Mouse (Mus musculus) ZHBTc4 (cell line): Measurements from ENCODE around the gene Frk.
A peak's percentile ranks its signal among the peaks of the same experiment; 100 is the strongest.

ENCODE experiments used
- DNase-seq: peaks from one replicate; pipeline ENCODE4 v3.0.0-alpha.2; 2011; ENCODE audit warnings: low read depth, low spot score

Gene Frk

DNA sequence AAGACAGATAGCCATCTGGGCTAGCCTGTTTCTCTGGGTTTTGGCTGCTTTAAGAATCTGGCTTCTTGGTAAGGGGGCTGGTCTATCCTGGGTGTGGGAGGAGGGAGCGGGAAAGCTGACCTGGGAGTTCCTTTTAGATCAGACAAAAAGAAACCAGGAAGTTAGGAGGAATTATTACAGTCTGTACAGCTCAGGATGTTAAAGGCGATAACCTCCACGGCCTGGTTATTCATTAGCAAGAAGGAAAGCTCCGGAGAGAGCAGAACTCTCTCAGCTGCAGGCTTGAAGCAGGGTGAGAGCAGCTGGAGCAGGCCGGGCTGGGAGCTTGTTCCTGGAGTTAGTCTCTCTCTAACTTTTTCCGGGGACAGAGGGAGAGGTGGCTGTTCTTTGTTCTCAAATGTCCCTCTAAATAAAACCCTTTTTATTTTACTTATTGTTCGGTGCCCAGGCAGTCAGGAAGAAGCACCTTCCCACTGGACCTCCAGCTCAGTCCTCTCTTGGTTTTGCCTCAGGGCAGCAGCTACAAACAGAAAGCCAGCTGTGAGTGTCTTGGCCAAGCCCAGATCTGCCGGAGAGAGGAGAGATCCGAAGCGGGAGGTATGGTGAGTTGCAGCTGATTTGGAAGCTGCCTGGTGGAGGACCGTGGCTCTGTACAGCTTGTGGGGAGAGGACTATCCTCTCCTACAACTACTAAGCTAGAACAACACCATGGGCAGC is at the start of gene Frk:
Frk (plus strand) TSS at position 103 of the 717 bp plus-strand sequence.
- DNase-seq, result peak; percentile 44

DNA sequence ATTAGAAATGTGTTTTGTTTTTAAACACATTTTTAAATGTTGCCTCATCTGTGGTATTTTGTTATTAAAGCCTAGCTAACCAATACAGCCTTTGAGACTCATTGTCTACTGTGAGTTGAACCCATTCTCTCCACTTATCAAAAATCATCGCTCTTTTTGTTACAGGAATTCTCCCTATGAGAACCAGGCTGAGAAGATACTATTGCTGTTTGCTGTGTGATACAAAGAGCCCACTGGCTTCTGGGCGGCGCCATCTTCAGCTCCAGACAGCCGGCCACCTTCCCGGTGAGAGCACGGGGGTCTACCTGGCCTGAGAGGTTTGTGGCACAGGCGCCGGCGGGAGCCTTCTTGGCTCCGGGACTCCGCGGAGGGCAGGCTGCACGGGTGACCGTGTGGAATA is 49.0 kb upstream of the Frk start:
- DNase-seq, result peak; percentile 56

DNA sequence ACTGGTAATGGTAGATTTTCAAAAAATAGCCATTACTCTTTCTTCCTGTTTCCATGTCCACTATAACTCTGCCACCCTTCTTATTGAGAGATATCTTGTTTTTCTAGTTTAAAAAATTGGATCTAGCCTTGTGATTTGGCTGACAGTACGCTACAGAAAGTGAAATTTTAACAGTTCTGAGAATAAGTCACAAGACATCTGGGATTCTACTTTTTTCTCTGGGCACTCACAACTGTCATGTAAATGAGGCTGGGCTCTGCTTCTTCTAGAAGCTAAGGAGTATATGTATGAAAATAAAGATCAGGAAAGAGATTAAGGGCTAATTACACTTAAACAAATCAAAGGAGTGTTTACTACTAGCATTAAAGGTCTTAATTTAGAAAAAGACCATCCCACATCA is 33.7 kb upstream of the Frk start:
- DNase-seq, result no peak

DNA sequence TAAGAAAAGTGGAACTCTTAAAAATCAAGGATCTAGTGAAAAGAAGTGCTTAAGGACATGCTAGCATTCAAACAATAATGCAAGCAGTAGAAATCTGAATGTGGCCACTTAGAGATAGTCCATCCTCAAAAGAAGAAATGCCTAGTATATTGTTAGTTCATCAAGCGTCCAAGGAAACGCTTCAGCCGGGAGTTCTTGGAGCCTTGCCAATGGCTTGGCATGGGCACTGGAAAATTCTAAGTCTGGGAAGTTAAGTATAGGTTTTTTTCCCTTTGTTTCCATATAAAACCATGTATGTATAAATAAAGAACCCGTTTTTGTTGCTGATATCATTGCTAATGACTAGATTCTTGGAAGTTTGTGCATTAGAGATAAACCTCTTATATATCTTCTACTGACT is 21.7 kb upstream of the Frk start:
- DNase-seq, result no peak

DNA sequence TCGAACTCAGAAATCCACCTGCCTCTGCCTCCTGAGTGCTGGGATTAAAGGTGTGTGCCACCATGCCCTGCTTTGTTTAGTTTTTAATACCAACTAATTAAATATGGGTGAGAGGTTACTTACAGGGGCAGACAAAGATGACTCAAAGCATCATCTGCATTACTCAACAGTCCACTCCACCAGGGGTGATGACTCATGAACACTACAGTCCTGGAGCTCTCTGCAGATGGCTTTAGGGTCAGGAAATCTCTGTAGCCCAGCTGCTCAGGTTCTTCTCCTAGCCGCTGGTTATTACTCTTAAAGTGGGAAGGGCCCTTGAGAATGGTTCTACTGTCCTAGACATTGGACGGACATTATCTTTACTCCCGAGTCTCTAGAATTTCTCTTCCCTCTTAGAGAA is 18.9 kb upstream of the Frk start:
- no peak for DNase-seq

DNA sequence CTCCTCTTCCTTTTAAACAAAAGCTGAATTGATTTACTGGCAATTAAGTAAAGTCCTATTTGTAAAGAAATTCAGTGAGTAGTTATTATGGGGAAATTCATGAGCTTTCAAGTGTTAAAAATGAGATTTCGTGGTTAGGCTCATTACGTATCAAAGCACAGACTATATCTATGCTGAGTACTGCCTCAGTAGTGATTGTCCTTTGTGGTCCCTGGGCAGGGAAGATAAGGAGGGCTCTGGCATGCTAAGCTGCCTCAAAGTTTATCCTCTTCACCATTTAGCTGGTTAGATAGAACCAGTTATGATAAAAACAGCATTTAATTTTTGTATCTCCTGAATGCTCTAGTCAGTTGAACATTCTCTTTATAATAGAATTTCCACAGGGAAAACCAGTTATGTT is 14.2 kb upstream of the Frk start:
- DNase-seq, result no peak

DNA sequence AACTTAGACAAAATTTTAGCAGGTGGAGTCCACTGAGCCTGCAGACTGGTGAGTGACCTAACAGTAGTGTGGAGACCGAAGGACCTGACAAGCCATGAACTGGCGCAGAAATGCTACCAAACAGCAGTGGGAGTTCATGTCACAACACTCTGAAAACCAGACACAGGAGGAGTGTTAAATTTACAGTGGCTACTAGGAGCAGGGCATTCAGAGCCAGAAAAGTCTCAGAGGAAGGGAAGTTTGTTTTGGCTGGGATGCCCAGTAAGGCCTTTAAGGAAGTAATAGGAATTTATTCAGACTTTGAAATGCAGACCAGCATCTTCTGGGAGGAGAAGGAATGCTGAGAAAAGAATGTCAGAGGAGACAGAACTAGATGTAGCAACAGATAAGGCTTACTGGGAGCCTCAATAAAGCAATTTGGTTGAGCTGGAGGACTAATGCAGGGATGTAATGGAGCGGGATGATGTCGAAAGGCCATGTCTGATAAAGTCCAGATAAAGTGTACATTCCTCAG is 3.2 kb upstream of the Frk start:
- no peak for DNase-seq

DNA sequence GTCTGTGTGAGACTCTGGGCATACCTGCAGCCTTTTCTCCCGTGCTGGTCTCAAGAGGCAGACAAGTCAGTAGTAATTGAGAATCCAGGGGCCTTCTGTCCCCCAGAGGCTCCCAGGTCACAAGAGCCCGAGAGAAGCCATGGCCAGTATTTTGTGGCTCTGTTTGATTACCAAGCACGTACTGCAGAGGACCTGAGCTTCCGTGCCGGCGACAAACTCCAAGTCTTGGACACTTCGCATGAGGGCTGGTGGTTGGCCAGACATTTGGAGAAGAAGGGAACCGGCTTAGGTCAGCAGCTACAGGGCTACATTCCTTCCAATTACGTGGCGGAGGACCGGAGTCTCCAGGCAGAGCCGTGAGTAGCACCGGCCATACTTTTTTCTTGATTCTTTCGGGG is 814 bp downstream of the Frk start:
- peak; percentile 14 for DNase-seq

DNA sequence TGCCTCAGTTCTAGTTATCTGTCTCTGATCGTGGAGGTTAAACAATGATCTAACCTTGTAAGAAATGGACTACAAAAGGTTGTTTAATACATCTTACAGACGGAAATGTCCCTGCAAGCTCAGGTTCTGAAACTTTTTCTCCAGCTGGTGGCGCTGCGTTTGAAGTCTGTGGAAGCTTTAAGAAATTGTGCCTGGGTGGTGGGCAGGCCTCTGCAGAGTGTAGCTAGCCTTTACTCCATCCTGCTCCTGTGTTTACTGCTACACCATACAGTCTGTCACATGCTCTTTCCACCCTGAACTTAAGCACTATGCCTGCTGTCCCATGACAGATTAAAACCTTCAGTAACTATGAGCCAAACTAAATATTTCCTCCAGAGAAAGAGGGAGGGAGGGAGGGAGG is 1.9 kb downstream of the Frk start:
- peak; percentile 49 for DNase-seq

DNA sequence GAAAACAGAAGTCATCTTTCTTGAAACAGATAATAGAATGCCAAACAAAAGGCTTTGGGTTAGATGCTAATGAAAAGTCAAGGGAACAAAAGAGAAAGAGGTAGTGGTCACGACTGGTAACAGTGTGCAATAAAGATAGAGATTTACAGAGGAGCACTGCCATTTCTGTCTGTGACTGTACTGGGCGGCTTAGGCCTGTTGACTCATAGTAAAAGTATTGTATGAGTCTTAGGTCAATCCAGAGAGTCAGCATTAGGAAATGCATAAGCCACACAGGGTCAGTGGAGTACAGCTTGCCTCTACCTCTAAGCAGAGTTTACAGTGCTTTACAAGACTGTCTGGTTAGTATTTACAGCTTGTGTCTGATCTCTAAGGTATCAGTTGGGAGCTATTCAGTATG is 24.6 kb downstream of the Frk start:
- DNase-seq, result no peak

DNA sequence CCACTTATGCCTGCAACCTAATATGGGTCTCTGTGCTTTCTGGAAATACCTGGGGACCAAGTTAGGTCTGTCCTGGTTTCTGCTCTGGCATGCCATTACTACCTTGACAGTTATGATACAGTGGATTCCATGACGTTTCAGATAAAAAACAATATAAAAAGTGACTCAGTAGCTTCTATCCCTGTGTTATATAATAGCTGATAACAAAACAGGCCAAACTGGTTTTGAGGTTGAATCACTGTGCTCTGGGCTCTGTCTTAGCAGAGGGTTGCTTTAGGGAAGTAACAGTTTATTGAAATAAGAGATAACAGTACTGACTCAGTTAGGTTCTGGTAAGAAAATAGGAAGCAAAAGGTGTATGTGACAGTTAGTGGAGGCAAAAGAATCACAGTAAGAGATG is 25.4 kb downstream of the Frk start:
- DNase-seq, result no peak

DNA sequence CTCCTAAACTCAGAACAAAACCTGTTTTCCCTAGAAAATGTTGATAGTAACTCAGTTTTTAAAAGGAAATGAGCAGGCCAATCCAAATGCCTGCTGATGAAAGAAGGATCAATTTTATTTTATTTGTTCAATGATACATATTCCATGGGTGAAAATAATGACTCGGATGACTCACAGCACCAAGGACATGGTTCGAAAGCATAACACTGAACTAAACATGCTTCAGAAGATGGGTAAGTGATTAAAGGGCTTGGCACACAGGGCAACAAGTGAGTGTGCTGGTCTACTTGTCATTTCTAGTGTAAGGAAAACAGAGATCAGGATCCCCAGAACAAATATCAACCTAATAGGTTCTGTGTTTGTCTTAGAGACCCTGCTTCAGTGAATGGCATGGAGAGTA is 26.1 kb downstream of the Frk start:
- DNase-seq, result no peak

DNA sequence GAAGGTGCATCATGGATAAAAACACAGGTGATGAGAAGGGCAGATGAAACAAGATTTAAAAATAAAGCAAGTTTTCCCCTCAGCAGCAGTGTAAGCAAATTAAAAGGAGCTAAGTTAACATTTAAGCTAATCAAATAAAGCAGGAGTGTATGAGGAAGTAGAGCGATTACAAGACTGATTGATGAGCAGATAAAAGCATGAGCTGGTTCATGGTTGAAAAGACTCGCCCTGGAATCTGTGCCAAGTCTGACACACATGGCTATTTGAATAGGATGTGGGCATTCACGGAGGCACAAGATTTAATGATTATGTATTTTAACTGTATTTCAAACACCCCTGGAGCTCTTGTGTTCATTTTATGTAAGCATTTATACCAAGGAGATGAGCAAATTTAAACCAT is 28.0 kb downstream of the Frk start:
- DNase-seq, result no peak

DNA sequence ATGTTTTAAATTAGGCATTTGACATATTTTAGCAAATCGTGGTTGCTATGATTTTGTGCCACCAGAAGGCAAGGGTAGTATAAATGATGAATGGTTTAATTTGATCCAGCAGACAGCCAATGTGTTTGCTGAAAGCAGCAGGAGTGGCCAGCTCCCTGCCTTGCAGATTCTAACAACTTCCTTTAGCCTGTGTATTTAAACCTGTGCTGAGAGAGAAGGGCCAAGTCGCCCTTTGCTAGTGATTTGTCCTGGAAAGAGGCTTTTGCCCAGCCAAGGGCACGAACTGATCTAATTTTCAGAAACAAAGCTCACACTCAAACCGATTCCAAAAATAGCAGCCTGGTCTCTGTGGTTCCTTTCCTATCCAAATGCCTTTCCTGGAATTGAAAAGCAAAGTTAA is 29.4 kb downstream of the Frk start:
- no peak for DNase-seq

DNA sequence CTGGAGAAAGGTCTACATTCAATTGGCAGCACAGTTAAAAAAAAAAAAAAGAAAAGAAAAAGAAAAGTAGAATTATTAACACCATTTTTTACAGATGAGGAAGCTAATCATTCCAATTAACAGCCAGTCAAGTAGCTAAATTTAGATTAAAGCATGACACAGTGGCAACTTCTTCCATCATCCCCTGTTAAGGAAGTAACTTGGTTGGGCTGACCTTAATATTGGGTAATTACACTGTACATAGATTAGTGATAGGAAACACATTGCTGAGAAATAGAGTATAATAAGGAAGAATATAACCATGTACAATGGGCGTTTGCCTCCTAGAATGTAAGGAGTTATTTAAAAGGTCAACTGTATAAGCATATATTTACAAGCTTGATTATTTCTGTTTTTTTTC is 42.4 kb downstream of the Frk start:
- no peak for DNase-seq

DNA sequence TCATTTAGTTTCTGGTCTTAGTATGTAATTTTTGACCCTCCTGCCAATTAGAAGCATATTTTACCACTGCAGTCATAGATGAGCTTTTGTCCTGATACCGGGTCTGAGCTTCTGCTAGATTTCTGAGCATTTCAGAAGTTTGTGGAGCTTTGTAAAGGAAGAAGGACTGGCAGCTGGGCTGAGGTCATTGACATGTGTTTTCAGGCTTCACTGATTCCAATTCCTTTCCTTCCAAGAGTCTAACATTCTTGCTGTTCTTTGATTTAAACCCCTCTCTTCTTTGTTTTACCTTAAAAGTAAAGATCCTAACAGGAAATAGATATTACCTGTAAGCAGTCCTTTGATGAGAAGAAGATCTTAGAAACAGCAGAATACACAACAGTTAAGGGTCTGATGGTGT is 48.6 kb downstream of the Frk start:
- DNase-seq, result no peak

DNA sequence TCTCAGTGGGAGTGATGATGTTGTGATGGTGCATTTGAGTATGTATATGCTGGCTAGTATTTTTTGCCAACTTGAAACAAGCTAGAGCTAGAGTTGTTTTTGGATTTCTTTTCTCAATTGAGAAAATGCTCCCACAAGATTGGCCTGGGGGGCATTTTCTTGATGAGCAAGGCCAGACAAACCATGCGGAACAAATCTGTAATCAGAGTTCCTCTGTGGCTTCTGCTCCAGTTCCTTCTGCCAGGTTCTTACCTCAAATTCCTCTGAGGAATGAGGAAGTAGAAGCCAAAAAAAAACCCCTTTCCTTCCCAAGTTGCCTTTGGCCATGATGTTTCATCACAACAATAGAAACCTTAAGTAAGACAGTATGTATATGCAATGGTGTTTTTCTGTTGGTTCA is 49.3 kb downstream of the Frk start:
- peak; percentile 7 for DNase-seq

DNA sequence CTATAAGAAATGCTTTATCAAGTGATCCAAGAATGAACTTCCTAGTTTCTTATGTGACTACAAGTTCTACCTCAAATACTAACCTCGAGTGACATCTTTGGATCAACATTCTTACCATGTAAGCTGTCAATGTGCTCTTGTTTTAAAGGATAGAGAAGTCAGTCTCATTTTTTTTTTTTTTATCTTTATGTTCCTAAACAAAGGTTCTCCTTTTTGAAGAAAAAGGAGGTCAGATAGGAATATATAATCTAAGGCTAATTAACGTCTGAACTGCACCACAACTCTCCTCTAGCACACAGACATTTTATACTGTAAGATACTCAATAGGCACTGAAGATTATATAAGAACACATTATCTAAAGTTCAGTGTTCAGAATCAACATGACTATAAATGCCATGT is 57.5 kb downstream of the Frk start:
- no peak for DNase-seq

DNA sequence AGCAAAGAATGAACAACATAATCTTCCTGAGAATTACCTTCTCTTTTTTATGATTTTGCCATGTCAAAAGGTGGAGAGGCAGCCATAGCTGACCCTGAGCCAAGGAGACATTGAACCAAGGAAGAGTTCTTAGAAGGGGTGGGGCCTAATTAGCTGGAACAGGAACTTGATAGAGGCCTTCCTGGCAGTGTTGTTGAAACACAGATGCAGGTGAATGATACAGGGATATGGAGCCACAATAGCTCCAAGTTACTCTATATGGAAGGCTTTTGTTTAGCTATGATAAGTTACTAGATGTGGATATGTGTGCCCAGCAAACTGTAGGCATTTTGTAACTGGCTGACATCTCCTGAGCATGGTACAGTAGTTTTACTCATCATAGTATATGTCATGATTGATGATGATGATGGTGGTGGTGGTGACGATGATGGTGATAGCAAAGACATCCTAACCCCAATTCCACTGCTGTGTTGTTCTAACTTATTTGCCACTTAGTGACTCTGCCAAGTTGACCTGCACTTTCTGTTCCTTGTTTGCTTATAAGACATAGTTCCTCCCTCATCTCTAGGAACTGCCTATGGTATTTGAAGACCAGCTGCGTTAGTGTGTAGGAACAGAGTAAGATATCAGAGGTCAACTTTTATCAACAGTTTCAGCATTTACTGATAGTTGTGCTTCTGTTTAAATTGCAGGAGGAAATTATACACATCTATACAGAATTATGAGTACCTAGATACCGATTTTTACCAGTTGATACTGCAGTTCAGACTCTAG is 58.7 kb downstream of the Frk start:
- DNase-seq, result no peak

DNA sequence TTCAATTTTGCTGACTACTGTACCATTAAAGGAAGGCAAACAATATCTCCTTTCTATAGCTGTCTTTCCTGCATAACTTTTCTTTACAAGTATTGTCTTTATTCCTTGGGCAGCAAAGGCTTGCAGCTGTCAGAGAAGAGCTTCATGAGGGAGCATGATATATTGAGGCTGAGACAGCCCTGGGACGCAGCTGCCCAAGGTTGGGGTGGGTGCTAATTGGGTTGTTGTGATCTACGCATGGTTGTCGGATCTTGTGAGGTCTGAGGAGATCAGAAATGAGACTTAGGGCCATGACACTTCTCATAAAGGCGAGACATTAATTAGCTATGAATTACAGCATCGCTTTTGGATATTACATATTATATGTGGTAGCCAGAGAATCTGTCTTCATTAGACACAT is 67.4 kb downstream of the Frk start:
- DNase-seq, result no peak

DNA sequence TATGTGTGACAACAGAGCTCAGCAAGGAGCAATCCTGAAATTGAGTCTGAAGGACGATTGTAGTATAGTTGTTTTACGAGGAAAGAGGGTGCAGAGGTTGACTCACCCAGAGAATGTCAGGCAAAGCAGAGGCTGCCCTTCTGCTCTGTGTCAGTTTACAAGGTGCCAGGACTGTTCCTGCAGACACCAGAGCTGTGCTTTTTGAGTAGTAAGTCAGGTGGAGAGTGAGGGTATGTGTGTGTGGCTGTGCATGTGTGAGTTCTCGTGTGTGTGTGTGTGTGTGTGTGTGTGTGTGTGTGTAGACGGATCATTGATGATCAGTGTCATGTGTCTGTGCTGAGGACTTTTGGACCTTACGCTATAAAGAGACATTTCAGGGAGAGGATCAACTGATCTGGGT is 68.4 kb downstream of the Frk start:
- DNase-seq, result no peak

DNA sequence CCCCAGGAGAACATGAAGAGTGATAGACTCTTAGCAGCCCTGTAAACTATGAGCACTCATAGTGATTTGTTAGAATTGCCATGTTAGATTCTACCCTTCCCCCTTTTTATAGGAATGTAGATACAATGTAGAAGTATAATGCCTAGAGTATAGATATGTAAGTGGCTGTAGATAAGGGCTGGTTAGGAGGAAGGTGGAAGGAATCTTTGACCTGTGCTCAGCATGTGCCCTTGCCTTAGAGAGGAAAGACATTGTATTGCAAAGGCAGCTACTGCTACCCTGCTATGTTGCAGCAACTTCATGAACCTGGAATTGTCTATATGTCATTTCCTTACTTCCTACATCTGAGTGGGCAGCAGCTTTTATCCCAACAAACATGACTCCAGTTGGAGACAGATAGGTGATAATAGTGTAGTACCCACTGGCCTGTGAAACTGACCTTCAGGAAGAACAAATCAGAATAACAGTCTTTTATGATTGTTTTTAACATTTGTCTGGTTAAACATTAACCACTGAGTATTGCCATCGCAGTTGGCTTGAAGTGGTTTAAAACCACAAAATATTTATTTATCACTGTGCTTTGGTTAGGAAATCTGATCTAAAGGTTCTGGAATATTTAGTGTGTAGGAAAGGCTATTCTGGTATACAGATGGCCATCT is 80.4 kb downstream of the Frk start:
- no peak for DNase-seq

DNA sequence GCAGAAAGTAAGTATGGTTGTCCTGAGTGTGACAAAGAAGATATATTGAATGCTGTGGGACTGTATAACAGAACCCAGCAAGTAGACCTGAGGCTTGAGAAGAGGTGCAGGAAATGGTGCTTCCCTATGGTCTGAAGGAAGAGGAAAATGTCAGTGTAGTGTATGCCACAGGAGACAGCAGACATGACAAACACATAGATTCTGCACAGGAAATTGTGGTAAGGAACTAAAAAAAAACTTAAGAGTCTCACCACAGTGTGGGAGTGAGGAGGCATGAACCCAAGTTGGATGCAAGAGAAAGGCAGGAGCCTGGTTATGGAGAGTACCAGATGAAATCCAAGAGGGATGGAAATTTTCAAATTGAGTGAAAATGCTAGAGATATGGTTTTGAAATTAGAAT is 132.3 kb downstream of the Frk start:
- no peak for DNase-seq
